Mouse (Mus musculus) cortical plate, adult 2 months (tissue): ENCODE data around the gene 1700008P02Rik. TPM values are rescaled to one million over a fixed set of nuclear protein-coding genes. Genes with fewer than 3 reads are reported as not detected.
"Not testable (repeated sequence)": the region's sequence is repeated elsewhere in the genome, so short reads cannot be mapped to it uniquely, and the experiment has no call there.

Experiments used
- H3K27ac ChIP-seq: fragments of 200-500 bp; 2 replicates; pipeline ENCODE4 v1.5.1; 2012; ENCODE audit warnings: low read length, control low read depth, inconsistent platforms; ENCODE audit not compliant: insufficient read depth
- H3K4me1 ChIP-seq: fragments of 200-500 bp; 2 replicates; pipeline ENCODE4 v1.6.1; 2011; ENCODE audit warnings: low read length; ENCODE audit not compliant: control insufficient read depth, insufficient read depth
- H3K4me3 ChIP-seq: fragments of 200-500 bp; 2 replicates; pipeline ENCODE4 v1.5.1; 2011; ENCODE audit warnings: mild to moderate bottlenecking, low read length, control low read depth; ENCODE audit not compliant: insufficient read depth
- CTCF ChIP-seq: fragments of 200-500 bp; IDR thresholded peaks from 2 replicates; pipeline ENCODE4 v1.5.1; 2011; ENCODE audit warnings: mild to moderate bottlenecking, control low read depth, low read length; ENCODE audit not compliant: insufficient read depth; ENCODE audit errors: extremely low read depth
- POLR2A ChIP-seq: fragments of 200-500 bp; IDR thresholded peaks from 2 replicates; pipeline ENCODE4 v1.6.1; 2011; ENCODE audit warnings: mild to moderate bottlenecking, low read length, control low read depth; ENCODE audit not compliant: insufficient read depth; ENCODE audit errors: extremely low read depth
- polyA plus RNA-seq: library from polyadenylated mRNA; depleted of rRNA; stranded (reverse); fragments of >200 nt; gene quantifications from 2 replicates; pipeline ENCODE4 v1.2.3, GENCODE M21; 2012; rRNA removed

The 1700008P02Rik gene
- polyA plus RNA-seq: not detected in 2 replicates

DNA sequence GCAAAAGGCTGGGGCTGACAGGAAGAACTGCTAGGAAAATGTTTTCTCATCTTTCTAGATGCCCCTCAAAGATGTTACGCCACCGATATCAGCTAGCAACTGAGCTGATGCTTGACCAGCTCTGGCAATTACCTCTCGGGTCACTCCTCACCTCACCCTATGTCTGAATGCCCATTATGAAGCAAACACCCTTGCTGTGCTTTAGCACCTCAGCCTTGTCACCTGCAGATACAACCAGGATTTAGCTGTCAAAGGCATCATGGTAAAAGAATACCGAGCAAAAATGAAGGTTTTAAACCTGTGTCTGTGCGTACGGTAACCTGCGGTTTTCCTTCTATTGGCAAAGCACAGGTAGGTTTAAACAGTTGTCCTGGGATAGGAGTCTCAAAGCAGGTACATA lies at the start of gene 1700008P02Rik:
Gene 1700008P02Rik (minus strand): TSS at position 101 of the 400 bp plus-strand sequence.
- H3K4me3 ChIP-seq: no peak within 1 kb of the TSS
- TF ChIP-seq CTCF: no peak
- TF ChIP-seq POLR2A: no peak
- H3K4me1 ChIP-seq: no peaks in the 10 kb centered on the region
- no peak within 1 kb of the TSS for H3K27ac ChIP-seq

DNA sequence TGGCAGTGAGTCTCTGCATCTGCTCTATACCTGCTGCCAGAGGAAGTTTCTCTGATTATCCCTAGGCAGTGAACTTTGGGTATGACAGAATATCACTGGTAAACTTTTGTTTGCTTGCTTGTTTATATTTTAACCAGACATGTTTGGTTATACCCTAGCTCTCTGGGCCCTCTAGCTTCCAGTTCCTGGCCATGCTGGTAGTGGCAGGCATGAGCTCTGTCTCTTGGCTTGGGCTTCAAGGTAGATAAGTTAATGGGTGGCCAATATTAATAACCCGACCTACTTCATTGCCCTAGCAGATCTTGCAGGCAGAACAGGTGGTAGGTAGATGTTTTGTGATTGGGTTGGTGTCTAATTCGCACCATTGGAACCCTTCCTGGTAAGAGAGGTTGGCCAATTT lies 29.2 kb upstream of the 1700008P02Rik start:
- H3K27ac ChIP-seq: no peak overlapping the region
- H3K4me3 ChIP-seq: no peak overlapping the region
- no peaks in the 10 kb centered on the region for H3K4me1 ChIP-seq
- no peak for TF ChIP-seq CTCF
- TF ChIP-seq POLR2A: no peak

DNA sequence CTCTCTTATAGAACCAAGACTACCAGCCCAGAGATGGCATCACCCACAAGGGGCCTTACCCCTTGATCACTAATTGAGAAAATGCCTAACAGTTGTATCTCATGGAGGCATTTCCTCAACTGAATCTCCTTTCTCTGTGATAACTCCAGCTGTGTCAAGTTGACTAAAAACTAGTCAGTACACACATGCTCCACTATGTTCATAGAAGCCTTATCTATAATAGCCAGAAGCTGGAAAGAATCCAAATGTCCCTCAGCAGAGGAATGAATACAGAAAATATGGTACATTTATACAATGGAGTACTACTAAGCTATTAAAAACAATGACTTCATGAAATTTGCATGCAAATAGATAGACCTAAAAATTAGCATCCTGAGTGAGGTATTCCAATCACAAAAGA lies 17.9 kb upstream of the 1700008P02Rik start:
- not testable (repeated sequence) for H3K27ac ChIP-seq, H3K4me1 ChIP-seq, H3K4me3 ChIP-seq

DNA sequence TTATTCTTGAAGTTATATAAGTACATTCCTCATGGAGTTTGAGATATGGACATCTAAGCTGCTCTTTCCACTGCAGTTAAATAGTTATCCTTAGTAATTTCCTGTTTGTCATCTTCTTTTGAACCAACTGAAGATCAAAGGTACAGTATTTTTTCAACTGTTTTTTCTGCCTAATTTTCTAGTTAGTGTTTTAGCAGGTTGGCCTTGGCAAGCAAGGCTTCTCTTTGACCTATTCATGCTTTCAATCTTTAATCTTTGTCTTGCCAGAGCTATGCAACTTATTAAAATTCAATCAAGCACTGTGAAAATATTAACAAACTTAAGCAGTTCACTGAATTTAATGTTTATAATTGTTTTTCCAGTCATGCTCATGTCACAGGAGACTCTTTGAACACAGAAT lies 14.0 kb upstream of the 1700008P02Rik start:
- H3K27ac ChIP-seq: no peak overlapping the region
- no peak for TF ChIP-seq POLR2A
- no peak for TF ChIP-seq CTCF
- H3K4me1 ChIP-seq: no peaks in the 10 kb centered on the region
- no peak overlapping the region for H3K4me3 ChIP-seq

DNA sequence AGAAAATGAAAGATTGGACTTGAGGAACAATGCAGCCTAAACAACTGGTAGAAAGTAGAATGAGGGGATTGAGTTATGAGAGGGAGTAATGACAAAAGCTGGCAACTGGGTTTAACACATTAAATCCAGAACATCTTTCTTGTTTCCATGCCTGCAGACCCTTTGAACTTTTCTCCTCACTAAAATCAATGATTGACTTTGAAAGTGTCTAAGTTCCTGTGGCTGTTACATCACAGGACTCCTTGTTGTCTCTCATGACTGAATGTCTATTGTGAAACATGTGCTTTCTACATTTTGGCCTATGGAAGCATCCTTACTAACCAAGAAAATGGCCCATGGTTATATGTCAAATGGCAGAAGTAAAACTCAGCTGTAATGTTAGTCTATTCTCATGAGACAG lies 2.4 kb downstream of the 1700008P02Rik start:
- H3K4me3 ChIP-seq: no peak overlapping the region
- no peaks in the 10 kb centered on the region for H3K4me1 ChIP-seq
- TF ChIP-seq CTCF (no peak), POLR2A (no peak)
- H3K27ac ChIP-seq: no peak overlapping the region
